Mouse (Mus musculus) liver, postnatal 0 days (tissue): ENCODE measurements at regions not wholly inside any gene's neighbourhood (a gene's known extent, or its start where the extent isn't known, plus 50 kb on each side); places are given as distances from the start of the nearest gene placed in this dataset.

ENCODE experiments used
- ATAC-seq: fragments of 200-750 bp; cut with Nextera tagmentation; 2 replicates; pipeline ENCODE4 v1.8.0; 2017; ENCODE audit warnings: mild to moderate bottlenecking, moderate library complexity
- DNase-seq: peaks from one replicate; pipeline ENCODE4 v3.0.0-alpha.2; 2016
- H3K27ac ChIP-seq: fragments of 300-500 bp; sonication (generic); 2 replicates; pipeline ENCODE4 v1.5.1; 2014; ENCODE audit warnings: antibody characterized with exemption, moderate library complexity, mild to moderate bottlenecking, low read depth
- H3K27me3 ChIP-seq: fragments of 300-500 bp; sonication (generic); 2 replicates; pipeline ENCODE4 v1.6.1; 2014; ENCODE audit warnings: low read length, control low read depth, mixed read lengths; ENCODE audit not compliant: insufficient read depth
- H3K36me3 ChIP-seq: fragments of 300-500 bp; sonication (generic); replicated peaks from 2 replicates; pipeline ENCODE4 v1.6.1; 2014; ENCODE audit warnings: mild to moderate bottlenecking, control low read depth, low read length, moderate library complexity, mixed read lengths; ENCODE audit not compliant: insufficient read depth
- H3K4me1 ChIP-seq: fragments of 300-500 bp; sonication (generic); 2 replicates; pipeline ENCODE4 v1.6.1; 2014; ENCODE audit warnings: antibody characterized with exemption, mild to moderate bottlenecking, control low read depth; ENCODE audit not compliant: insufficient read depth
- H3K4me2 ChIP-seq: fragments of 300-500 bp; sonication (generic); 2 replicates; pipeline ENCODE4 v1.6.1; 2014; ENCODE audit warnings: low read depth, mild to moderate bottlenecking, low read length, moderate library complexity, mixed read lengths
- H3K4me3 ChIP-seq: fragments of 300-500 bp; sonication (generic); 2 replicates; pipeline ENCODE4 v1.5.1; 2014; ENCODE audit warnings: low read depth, low read length
- H3K9ac ChIP-seq: fragments of 300-500 bp; sonication (generic); replicated peaks from 2 replicates; pipeline ENCODE4 v1.6.1; 2014; ENCODE audit warnings: mild to moderate bottlenecking, moderate library complexity
- H3K9me3 ChIP-seq: fragments of 300-500 bp; sonication (generic); 2 replicates; pipeline ENCODE4 v1.6.1; 2016; ENCODE audit warnings: mild to moderate bottlenecking, control low read depth, low read length, mixed read lengths
- CTCF ChIP-seq: sonication (generic); IDR thresholded peaks from 2 replicates; pipeline ENCODE4 v1.5.1; 2016; ENCODE audit warnings: antibody characterized with exemption, low read depth
- EP300 ChIP-seq: IDR thresholded peaks from 2 replicates; pipeline ENCODE4 v1.6.1; 2016; ENCODE audit warnings: antibody characterized with exemption, low read depth, mild to moderate bottlenecking
- WGBS: fragments of 180-500 bp; shearing (Covaris S2); extraction: QIAGEN DNeasy Blood & Tissue Kit; methylation state at CpG from one replicate; pipeline ENCODE4 v1.1.7; 2014; ENCODE audit not compliant: insufficient replicate concordance; 5-methylcytosine and 5-hydroxymethylcytosine counted together

DNA sequence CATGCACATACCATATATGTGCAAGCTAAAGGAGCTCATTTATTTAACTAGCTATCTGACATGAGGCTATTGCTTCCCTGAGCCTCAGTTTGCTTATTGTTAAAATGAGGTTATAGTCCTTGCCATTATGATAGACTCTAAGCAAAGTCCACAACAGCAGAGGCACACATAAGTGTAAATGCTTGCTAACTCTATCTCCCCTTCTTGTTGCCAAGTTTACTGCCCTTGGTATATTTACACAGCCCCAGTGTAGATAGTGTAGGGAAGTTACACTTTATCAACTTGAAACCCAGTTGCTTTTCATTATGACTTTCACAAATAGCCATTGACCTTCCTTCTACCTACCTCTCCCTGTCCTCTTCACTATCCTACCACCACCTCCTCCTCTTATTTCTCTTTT, 782.6 kb upstream of the Agtr1b start:
- no peak overlapping the region for H3K4me2 ChIP-seq
- H3K9ac ChIP-seq, result no peak overlapping the region
- no peaks in the 10 kb centered on the region for H3K9me3 ChIP-seq
- no peak overlapping the region for H3K27ac ChIP-seq
- TF ChIP-seq CTCF (no peak), EP300 (no peak)
- ATAC-seq, result no peak
- H3K27me3 ChIP-seq, result no peaks in the 10 kb centered on the region
- no peaks in the 10 kb centered on the region for H3K36me3 ChIP-seq
- DNase-seq, result no peak
- no peaks in the 10 kb centered on the region for H3K4me1 ChIP-seq
- H3K4me3 ChIP-seq, result no peak overlapping the region

- Histone ChIP-seq H3K4me1 (no peaks in the 10 kb centered on the region), H3K4me3 (no peak overlapping the region), H3K27ac (no peak overlapping the region), H3K4me2 (no peak overlapping the region), H3K36me3 (no peaks in the 10 kb centered on the region), H3K9me3 (no peaks in the 10 kb centered on the region), H3K27me3 (no peaks in the 10 kb centered on the region), H3K9ac (no peak overlapping the region)
- ATAC-seq, result no peak
- no peak for DNase-seq
- 78% methylated on average over 1 of the region's 1 CpGs for WGBS
- TF ChIP-seq CTCF (no peak), EP300 (no peak)
Measured at GRCm38 (mm10) chr3:21128821-21129504, 762.0 kb upstream of the Agtr1b start.

- Histone ChIP-seq H3K27ac (no peak overlapping the region), H3K4me1 (no peaks in the 10 kb centered on the region), H3K9ac (no peak overlapping the region), H3K4me2 (no peak overlapping the region), H3K9me3 (no peaks in the 10 kb centered on the region), H3K4me3 (no peak overlapping the region), H3K27me3 (no peaks in the 10 kb centered on the region), H3K36me3 (no peaks in the 10 kb centered on the region)
- no peak for ATAC-seq
- no peak for DNase-seq
- TF ChIP-seq CTCF (no peak), EP300 (no peak)
Measured at GRCm38 (mm10) chr3:21126191-21126590, 759.2 kb upstream of the Agtr1b start.

DNA sequence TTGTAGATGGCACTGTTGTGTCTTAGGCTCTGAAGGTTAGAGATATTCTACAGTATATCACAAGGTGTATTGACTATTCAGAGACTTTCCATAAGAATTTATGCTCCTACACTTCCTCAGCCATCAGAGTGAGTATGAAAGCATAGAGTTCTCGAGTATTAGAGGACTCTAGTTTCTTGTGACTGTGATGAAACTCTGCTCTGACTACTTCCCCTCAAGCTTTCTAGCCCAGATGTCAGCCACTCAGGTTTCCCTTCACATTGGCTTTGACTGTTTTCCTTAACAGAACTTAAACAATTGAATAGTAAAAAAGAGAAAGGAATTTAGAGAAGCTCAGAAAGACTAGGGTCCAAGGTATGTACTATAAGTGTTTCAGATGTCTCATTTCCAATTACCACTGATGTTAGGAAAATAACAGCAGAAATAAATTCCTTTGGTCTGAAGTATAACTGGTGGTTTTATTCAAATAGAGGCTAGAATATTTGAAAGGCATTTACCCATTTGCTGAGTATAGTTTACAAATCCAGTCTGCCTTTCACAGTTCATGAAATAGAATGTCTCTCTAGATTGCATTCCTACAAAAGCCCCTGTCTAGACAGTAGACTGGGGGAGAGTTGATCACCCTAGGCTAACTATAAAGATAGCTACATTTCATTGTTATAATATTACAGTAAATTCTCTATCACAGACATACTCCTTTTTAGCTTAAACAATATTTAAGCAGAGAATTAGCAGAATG, 751.4 kb upstream of the Agtr1b start:
- H3K9ac ChIP-seq, result no peak overlapping the region
- no peak overlapping the region for H3K4me2 ChIP-seq
- H3K4me1 ChIP-seq, result no peaks in the 10 kb centered on the region
- WGBS, result 33% methylated on average over 1 of the region's 1 CpGs
- H3K36me3 ChIP-seq, result no peaks in the 10 kb centered on the region
- H3K9me3 ChIP-seq, result no peaks in the 10 kb centered on the region
- no peak for TF ChIP-seq CTCF
- no peak for TF ChIP-seq EP300
- no peak overlapping the region for H3K4me3 ChIP-seq
- DNase-seq (no peak), ATAC-seq (no peak)
- H3K27me3 ChIP-seq, result no peaks in the 10 kb centered on the region
- no peak overlapping the region for H3K27ac ChIP-seq

GRCm38 (mm10) chr3:21111735-21112518, 745.0 kb upstream of the Agtr1b start:
- Histone ChIP-seq H3K27ac (no peak overlapping the region), H3K4me2 (no peak overlapping the region), H3K9me3 (no peaks in the 10 kb centered on the region), H3K4me3 (no peak overlapping the region), H3K9ac (no peak overlapping the region), H3K36me3 (no peaks in the 10 kb centered on the region), H3K27me3 (no peaks in the 10 kb centered on the region), H3K4me1 (no peaks in the 10 kb centered on the region)
- TF ChIP-seq EP300 (no peak), CTCF (no peak)
- ATAC-seq (no peak), DNase-seq (no peak)
- WGBS, result 23% methylated on average over 1 of the region's 1 CpGs

GRCm38 (mm10) chr3:21090206-21090605, 723.2 kb upstream of the Agtr1b start:
- no peaks in the 10 kb centered on the region for H3K9me3 ChIP-seq
- no peak overlapping the region for H3K9ac ChIP-seq
- ATAC-seq, result no peak
- H3K27ac ChIP-seq, result no peak overlapping the region
- no peak overlapping the region for H3K4me2 ChIP-seq
- H3K27me3 ChIP-seq, result no peaks in the 10 kb centered on the region
- H3K4me1 ChIP-seq, result no peaks in the 10 kb centered on the region
- H3K4me3 ChIP-seq, result no peak overlapping the region
- TF ChIP-seq CTCF, result no peak
- TF ChIP-seq EP300, result no peak
- no peaks in the 10 kb centered on the region for H3K36me3 ChIP-seq
- DNase-seq, result no peak
